Mouse (Mus musculus) cortical plate, adult 2 months (tissue): ENCODE results near the gene Sox30. TPM values are rescaled to one million over a fixed set of nuclear protein-coding genes. Genes with fewer than 3 reads are reported as not detected.

Experiments used
- H3K27ac ChIP-seq: fragments of 200-500 bp; 2 replicates; pipeline ENCODE4 v1.5.1; 2012; ENCODE audit warnings: low read length, control low read depth, inconsistent platforms; ENCODE audit not compliant: insufficient read depth
- H3K4me1 ChIP-seq: fragments of 200-500 bp; 2 replicates; pipeline ENCODE4 v1.6.1; 2011; ENCODE audit warnings: low read length; ENCODE audit not compliant: control insufficient read depth, insufficient read depth
- H3K4me3 ChIP-seq: fragments of 200-500 bp; 2 replicates; pipeline ENCODE4 v1.5.1; 2011; ENCODE audit warnings: mild to moderate bottlenecking, low read length, control low read depth; ENCODE audit not compliant: insufficient read depth
- CTCF ChIP-seq: fragments of 200-500 bp; IDR thresholded peaks from 2 replicates; pipeline ENCODE4 v1.5.1; 2011; ENCODE audit warnings: mild to moderate bottlenecking, control low read depth, low read length; ENCODE audit not compliant: insufficient read depth; ENCODE audit errors: extremely low read depth
- POLR2A ChIP-seq: fragments of 200-500 bp; IDR thresholded peaks from 2 replicates; pipeline ENCODE4 v1.6.1; 2011; ENCODE audit warnings: mild to moderate bottlenecking, low read length, control low read depth; ENCODE audit not compliant: insufficient read depth; ENCODE audit errors: extremely low read depth
- polyA plus RNA-seq: library from polyadenylated mRNA; depleted of rRNA; stranded (reverse); fragments of >200 nt; gene quantifications from 2 replicates; pipeline ENCODE4 v1.2.3, GENCODE M21; 2012

Gene Sox30
- polyA plus RNA-seq, 1 experiment, result 0.04 TPM

DNA sequence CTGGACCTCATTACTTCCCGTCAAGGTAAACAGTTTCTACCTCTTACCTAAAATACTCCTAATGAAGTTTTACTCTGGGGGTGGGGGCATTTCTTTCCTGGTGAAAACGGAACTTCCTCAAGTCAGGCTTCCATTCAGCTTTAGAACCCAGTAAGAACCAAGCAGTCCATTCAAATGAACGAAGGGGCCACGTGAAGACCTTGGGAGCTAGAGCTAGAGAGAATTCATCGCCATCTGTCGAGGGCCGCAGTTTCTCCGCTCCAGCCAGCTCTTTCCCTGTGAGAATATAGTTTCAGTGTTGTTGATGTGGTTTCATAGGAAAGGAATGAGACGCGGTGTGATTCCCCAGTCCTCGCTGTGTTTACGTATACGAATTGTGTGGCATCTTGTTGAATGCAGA is 12.0 kb downstream of the Sox30 start:
- Histone ChIP-seq H3K27ac (no peak overlapping the region), H3K4me3 (no peak overlapping the region), H3K4me1 (no peaks in the 10 kb centered on the region)
- TF ChIP-seq POLR2A (no peak), CTCF (no peak)

DNA sequence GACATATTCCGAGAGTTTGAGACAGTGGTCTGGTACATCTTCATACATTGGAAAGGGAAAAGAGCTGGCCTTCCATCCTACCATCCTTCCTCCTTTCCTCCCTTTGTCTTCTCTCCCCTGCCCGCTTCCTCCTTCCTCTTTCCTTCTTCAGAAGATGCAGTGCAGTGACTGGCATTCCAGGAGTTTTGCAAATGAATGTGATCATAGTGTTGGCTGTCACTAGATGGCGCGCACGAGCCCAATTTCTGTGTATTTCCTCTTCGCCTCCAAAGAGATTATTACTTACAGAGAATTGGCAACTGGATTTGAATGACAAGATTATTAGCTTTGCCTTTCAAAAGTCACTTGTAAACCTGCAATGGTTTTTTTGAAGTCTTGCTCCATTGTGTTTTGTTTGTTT is 36.0 kb downstream of the Sox30 start:
- Histone ChIP-seq H3K4me3 (no peak overlapping the region), H3K27ac (no peak overlapping the region), H3K4me1 (no peaks in the 10 kb centered on the region)
- TF ChIP-seq POLR2A, result no peak
- peak; percentile 75 for TF ChIP-seq CTCF

DNA sequence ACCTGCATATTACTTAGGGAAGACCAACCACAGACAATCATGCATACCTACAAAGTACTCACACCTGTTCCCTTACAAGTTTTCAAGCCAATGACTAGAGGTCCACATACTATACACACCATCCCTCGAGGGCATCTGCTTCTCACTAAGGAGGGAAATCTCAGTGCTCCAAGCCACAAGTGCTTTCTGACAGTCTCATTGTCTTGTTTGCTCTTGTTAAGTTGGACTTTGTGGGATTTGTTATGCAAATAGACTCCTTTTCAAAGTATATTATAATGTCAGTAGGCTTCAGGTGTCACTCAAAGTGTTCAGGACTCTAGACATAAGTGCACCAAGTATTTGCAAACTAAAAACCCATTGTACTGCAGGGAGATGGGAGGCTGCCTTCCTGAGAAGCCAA is 40.1 kb downstream of the Sox30 start:
- TF ChIP-seq POLR2A (no peak), CTCF (no peak)

DNA sequence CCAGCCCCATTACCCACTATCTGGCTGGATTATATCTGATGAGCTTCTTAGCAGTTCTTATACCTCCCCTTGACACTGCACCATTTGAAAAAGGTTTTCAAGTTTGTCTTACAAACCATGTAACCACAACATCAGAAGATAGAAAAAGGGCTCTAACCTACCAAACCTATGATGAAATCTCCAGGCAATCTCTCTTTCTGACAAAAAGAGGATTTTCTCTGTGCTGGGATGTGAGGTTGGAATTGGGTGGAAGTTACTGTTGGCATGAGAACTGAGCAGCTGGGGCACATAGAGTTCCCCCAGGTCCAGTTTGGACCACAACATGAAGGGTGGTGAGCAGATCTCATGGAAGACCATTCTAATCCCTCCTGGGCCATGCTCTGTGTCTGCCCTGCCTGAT is 41.7 kb downstream of the Sox30 start:
- TF ChIP-seq CTCF, result no peak
- TF ChIP-seq POLR2A, result no peak
- Histone ChIP-seq H3K27ac (no peak overlapping the region), H3K4me3 (no peak overlapping the region), H3K4me1 (no peaks in the 10 kb centered on the region)

More for the DNA sequence above, 40.1 kb downstream of the Sox30 start:
- no peak overlapping the region for H3K27ac ChIP-seq
- H3K4me3 ChIP-seq, result no peak overlapping the region
- no peaks in the 10 kb centered on the region for H3K4me1 ChIP-seq

DNA sequence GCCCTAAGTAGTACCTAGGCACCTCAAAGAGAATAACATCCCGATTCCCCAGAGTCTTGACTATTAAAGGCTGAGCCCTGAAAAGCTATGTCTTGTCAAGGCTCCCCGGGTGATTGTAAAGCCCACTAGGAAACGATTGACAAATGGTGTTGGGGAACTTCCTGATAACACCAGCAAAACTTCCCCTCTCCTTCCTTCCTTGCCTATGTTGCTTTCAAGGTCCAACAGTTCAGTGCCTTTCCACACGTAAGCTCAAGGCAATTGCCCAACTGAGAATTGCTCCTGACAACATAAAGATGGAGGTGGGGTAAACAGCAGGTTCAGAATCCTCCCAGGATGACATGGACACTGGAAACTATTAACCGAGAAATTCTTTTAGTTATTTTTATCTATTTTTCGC is 42.9 kb downstream of the Sox30 start:
- Histone ChIP-seq H3K27ac (no peak overlapping the region), H3K4me1 (no peaks in the 10 kb centered on the region), H3K4me3 (no peak overlapping the region)
- TF ChIP-seq POLR2A (no peak), CTCF (no peak)

DNA sequence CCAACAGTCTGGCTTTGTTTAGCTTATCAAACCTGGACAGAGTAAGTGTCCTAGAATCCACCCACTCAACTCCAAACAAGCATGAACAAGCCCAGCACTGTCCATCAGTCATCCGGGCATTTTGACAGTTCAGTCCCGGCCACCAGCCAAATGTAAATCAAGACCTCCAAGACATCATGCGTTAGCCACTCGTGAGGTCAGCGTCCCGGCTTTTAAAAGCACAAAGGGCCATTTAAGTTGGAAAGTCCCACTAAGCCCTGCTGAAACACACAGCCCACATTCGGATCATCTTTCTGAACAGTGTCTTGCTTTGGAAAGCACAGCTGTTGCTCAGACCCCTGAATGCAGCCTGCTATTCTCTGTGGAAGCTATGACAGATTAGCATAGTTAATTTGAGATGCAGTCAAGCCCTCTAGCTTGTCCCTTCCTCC is 45.9 kb downstream of the Sox30 start:
- H3K27ac ChIP-seq, result no peak overlapping the region
- no peaks in the 10 kb centered on the region for H3K4me1 ChIP-seq
- no peak overlapping the region for H3K4me3 ChIP-seq
- no peak for TF ChIP-seq CTCF
- TF ChIP-seq POLR2A, result no peak

DNA sequence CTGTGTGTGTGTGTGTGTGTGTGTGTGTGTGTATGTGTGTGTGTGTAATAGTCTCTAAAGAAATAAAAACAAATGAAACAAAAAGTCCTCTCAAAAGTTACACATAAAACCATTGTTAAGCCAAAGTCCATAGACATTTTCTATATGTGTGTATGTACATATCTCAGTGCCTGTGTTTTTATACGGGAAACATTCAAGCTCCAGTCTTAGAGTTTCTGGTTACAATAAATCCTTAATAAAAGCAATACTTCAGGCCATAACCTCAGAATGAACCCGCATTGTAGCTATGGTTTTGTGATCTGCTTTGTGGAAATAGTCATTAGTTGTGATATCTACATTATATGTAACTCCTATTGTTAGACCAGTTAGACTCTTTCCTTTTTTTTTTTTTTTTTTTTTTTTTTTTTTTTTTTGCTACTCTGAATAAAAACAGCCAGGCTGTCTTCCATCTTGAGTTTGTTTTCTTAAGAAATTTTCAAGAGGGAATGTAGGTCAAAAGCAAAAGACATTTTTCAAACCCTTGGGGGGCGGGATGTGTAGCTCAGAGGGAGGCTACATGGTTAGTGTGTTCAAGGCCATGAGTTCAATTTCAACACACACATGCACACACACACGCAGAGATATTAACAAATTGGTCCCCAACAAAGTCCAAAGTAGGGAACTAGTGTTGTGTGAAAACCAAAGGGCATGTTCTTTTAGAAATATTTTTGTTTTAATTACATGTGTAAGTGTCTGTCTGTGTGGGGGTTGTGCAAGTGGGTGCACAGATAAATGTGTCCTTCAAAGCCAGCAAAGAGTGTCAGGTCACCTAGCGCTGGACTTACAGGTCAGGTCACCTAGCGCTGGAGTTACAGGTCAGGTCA is 48.1 kb downstream of the Sox30 start:
- H3K4me3 ChIP-seq, result no peak overlapping the region
- H3K27ac ChIP-seq, result no peak overlapping the region
- H3K4me1 ChIP-seq, result no peaks in the 10 kb centered on the region
- TF ChIP-seq POLR2A (no peak), CTCF (no peak)

DNA sequence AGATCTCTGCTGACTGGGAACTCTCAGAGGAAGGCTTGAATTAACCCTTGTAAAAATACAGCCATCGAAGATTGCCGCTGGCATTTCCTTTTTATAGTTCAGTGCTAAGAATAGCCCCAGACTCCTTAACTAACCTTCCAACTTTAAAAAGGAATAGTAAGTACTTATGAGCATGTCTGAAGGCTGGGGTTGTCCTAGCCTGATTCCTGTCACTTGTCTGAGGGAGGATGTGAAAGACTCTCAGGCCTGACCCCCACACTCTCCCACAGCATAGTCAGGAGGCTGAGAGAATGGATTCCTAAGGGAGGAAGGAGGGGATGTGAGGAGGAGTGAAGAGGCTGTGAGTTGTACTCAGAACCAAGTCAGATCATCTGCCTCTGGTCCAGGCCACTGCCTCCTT is 49.4 kb downstream of the Sox30 start:
- Histone ChIP-seq H3K27ac (no peak overlapping the region), H3K4me3 (no peak overlapping the region), H3K4me1 (no peaks in the 10 kb centered on the region)
- no peak for TF ChIP-seq CTCF
- TF ChIP-seq POLR2A, result no peak

DNA sequence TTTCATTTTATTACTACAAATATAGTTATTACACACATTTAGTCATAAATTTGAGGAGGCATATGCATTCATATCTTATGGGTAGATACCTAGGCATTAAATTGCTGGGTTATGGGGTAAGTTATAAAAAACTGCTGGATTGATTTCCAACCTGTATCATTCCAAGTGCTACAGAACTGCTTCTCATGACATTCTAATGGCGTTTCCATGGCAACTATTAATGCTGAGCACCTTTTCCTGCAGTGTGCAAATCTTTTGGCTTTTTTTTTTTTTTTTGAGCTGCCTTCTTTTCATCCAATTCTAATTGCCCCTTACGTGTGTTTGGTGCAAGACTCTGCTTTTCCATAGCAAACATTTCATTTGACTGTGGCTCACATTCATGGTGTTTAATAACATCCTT is 49.9 kb downstream of the Sox30 start:
- no peaks in the 10 kb centered on the region for H3K4me1 ChIP-seq
- no peak overlapping the region for H3K4me3 ChIP-seq
- no peak overlapping the region for H3K27ac ChIP-seq
- TF ChIP-seq CTCF, result no peak
- no peak for TF ChIP-seq POLR2A

DNA sequence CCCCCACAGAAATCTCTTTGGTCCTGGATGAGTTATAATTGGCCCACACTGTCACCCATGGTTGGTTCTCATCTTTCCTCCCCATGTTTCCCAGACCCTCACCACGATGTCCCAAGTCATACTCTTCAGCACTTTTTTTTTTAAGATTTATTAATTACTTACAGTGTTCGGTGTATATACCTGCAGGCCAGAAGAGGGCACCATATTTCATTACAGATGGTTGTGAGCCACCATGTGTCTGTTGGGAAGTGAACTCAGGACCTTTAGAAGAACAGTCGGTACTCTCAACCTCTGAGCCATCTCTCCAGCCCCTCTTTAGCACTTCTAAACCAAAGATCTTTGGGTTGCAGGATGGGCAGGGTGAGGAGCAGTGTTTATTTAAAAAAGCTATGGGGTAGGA is 51.4 kb downstream of the Sox30 start:
- Histone ChIP-seq H3K4me3 (no peak overlapping the region), H3K27ac (no peak overlapping the region), H3K4me1 (no peaks in the 10 kb centered on the region)
- TF ChIP-seq POLR2A (no peak), CTCF (0 out of 2 replicates have a peak, but pooled peaks have one; percentile 5)
